Mouse (Mus musculus): ENCODE measurements around the gene Gm17542. TPM values are rescaled to one million over a fixed set of nuclear protein-coding genes. Genes with fewer than 3 reads are reported as not detected.

Gm17542 gene
- polyA plus RNA-seq, 1 experiment from 2014 or later, result not detected

GRCm38 (mm10) chr10:58709021-58709420 is 9.0 kb downstream of the Gm17542 start:
- WGBS, result 94% methylated on average over 4 of the region's 4 CpGs

GRCm38 (mm10) chr10:58700578-58700977 is 17.4 kb downstream of the Gm17542 start:
- DNase-seq (ENCODE audit: low spot score), result no peak
- no peak overlapping the region for H3K4me3 ChIP-seq (ENCODE audit: low read depth, low read length)
- H3K36me3 ChIP-seq (ENCODE audit: insufficient read depth, low read length), result no peaks in the 10 kb centered on the region
- H3K27me3 ChIP-seq (replicated peaks; ENCODE audit: insufficient read depth, low read length), result no peaks in the 10 kb centered on the region
- H3K4me2 ChIP-seq (replicated peaks; ENCODE audit: low read depth, low read length), result no peak overlapping the region
- no peak for ATAC-seq
- 38% methylated on average over 6 of the region's 6 CpGs for WGBS
- no peak for TF ChIP-seq EP300 (IDR thresholded peaks at IDR 0.05)
- no peak for TF ChIP-seq CTCF (IDR thresholded peaks at IDR 0.05)
- H3K9ac ChIP-seq (replicated peaks; ENCODE audit: low read depth), result no peak overlapping the region
- H3K9me3 ChIP-seq (ENCODE audit: low read length), result no peaks in the 10 kb centered on the region
- no peak overlapping the region for H3K27ac ChIP-seq (ENCODE audit: low read length)
- no peaks in the 10 kb centered on the region for H3K4me1 ChIP-seq (ENCODE audit: insufficient read depth, low read depth, low read length)

More at GRCm38 (mm10) chr10:58709021-58709420, 9.0 kb downstream of the Gm17542 start:
- H3K9ac ChIP-seq (replicated peaks; ENCODE audit: low read depth), result no peak overlapping the region
- no peaks in the 10 kb centered on the region for H3K4me1 ChIP-seq (ENCODE audit: insufficient read depth, low read depth, low read length)
- no peaks in the 10 kb centered on the region for H3K9me3 ChIP-seq (ENCODE audit: low read length)
- no peak overlapping the region for H3K4me3 ChIP-seq (ENCODE audit: low read depth, low read length)
- no peak for TF ChIP-seq EP300 (IDR thresholded peaks at IDR 0.05)
- no peak for TF ChIP-seq CTCF (IDR thresholded peaks at IDR 0.05)
- no peak for DNase-seq (ENCODE audit: low spot score)
- no peak overlapping the region for H3K27ac ChIP-seq (ENCODE audit: low read length)
- no peaks in the 10 kb centered on the region for H3K36me3 ChIP-seq (ENCODE audit: insufficient read depth, low read length)
- H3K4me2 ChIP-seq (replicated peaks; ENCODE audit: low read depth, low read length), result no peak overlapping the region
- H3K27me3 ChIP-seq (replicated peaks; ENCODE audit: insufficient read depth, low read length), result no peaks in the 10 kb centered on the region
- ATAC-seq, result no peak

- Histone ChIP-seq H3K9me3 (ENCODE audit: low read length) (no peaks in the 10 kb centered on the region), H3K9ac (replicated peaks; ENCODE audit: low read depth) (no peak overlapping the region), H3K36me3 (ENCODE audit: insufficient read depth, low read length) (no peaks in the 10 kb centered on the region), H3K27ac (ENCODE audit: low read length) (no peak overlapping the region), H3K4me1 (ENCODE audit: insufficient read depth, low read depth, low read length) (no peaks in the 10 kb centered on the region), H3K27me3 (replicated peaks; ENCODE audit: insufficient read depth, low read length) (no peaks in the 10 kb centered on the region), H3K4me2 (replicated peaks; ENCODE audit: low read depth, low read length) (no peak overlapping the region), H3K4me3 (ENCODE audit: low read depth, low read length) (no peak overlapping the region)
- no peak for ATAC-seq
- WGBS, result 25% methylated on average over 4 of the region's 4 CpGs
- TF ChIP-seq CTCF (IDR thresholded peaks at IDR 0.05) (no peak), EP300 (IDR thresholded peaks at IDR 0.05) (no peak)
- no peak for DNase-seq (ENCODE audit: low spot score)
Measured at GRCm38 (mm10) chr10:58700160-58700559, 17.9 kb downstream of the Gm17542 start.

GRCm38 (mm10) chr10:58698955-58699354 is 19.1 kb downstream of the Gm17542 start:
- TF ChIP-seq CTCF (IDR thresholded peaks at IDR 0.05), result no peak
- TF ChIP-seq EP300 (IDR thresholded peaks at IDR 0.05), result no peak
- no peak overlapping the region for H3K4me2 ChIP-seq (replicated peaks; ENCODE audit: low read depth, low read length)
- 63% methylated on average over 4 of the region's 4 CpGs for WGBS
- DNase-seq (ENCODE audit: low spot score), result no peak
- H3K4me1 ChIP-seq (ENCODE audit: insufficient read depth, low read depth, low read length), result no peaks in the 10 kb centered on the region
- H3K9me3 ChIP-seq (ENCODE audit: low read length), result no peaks in the 10 kb centered on the region
- H3K4me3 ChIP-seq (ENCODE audit: low read depth, low read length), result no peak overlapping the region
- no peak for ATAC-seq
- no peaks in the 10 kb centered on the region for H3K36me3 ChIP-seq (ENCODE audit: insufficient read depth, low read length)
- no peak overlapping the region for H3K27ac ChIP-seq (ENCODE audit: low read length)
- no peaks in the 10 kb centered on the region for H3K27me3 ChIP-seq (replicated peaks; ENCODE audit: insufficient read depth, low read length)
- H3K9ac ChIP-seq (replicated peaks; ENCODE audit: low read depth), result no peak overlapping the region

- H3K4me2 ChIP-seq (replicated peaks; ENCODE audit: low read depth, low read length), result no peak overlapping the region
- H3K9ac ChIP-seq (replicated peaks; ENCODE audit: low read depth), result no peak overlapping the region
- no peaks in the 10 kb centered on the region for H3K4me1 ChIP-seq (ENCODE audit: insufficient read depth, low read depth, low read length)
- no peaks in the 10 kb centered on the region for H3K9me3 ChIP-seq (ENCODE audit: low read length)
- H3K36me3 ChIP-seq (ENCODE audit: insufficient read depth, low read length), result no peaks in the 10 kb centered on the region
- DNase-seq (ENCODE audit: low spot score), result no peak
- ATAC-seq, result no peak
- no peak overlapping the region for H3K27ac ChIP-seq (ENCODE audit: low read length)
- H3K4me3 ChIP-seq (ENCODE audit: low read depth, low read length), result no peak overlapping the region
- TF ChIP-seq EP300 (IDR thresholded peaks at IDR 0.05) (no peak), CTCF (IDR thresholded peaks at IDR 0.05) (no peak)
- WGBS, result 62% methylated on average over 6 of the region's 7 CpGs
- no peaks in the 10 kb centered on the region for H3K27me3 ChIP-seq (replicated peaks; ENCODE audit: insufficient read depth, low read length)
Measured at GRCm38 (mm10) chr10:58691051-58691450, 27.0 kb downstream of the Gm17542 start.

- H3K4me1 ChIP-seq (ENCODE audit: insufficient read depth, low read depth, low read length), result no peaks in the 10 kb centered on the region
- no peaks in the 10 kb centered on the region for H3K9me3 ChIP-seq (ENCODE audit: low read length)
- no peaks in the 10 kb centered on the region for H3K27me3 ChIP-seq (replicated peaks; ENCODE audit: insufficient read depth, low read length)
- H3K4me2 ChIP-seq (replicated peaks; ENCODE audit: low read depth, low read length), result no peak overlapping the region
- WGBS, result 72% methylated on average over 6 of the region's 6 CpGs
- H3K36me3 ChIP-seq (ENCODE audit: insufficient read depth, low read length), result no peaks in the 10 kb centered on the region
- no peak overlapping the region for H3K9ac ChIP-seq (replicated peaks; ENCODE audit: low read depth)
- H3K4me3 ChIP-seq (ENCODE audit: low read depth, low read length), result no peak overlapping the region
- ATAC-seq (no peak), DNase-seq (ENCODE audit: low spot score) (no peak)
- H3K27ac ChIP-seq (ENCODE audit: low read length), result no peak overlapping the region
- TF ChIP-seq EP300 (IDR thresholded peaks at IDR 0.05) (no peak), CTCF (IDR thresholded peaks at IDR 0.05) (no peak)
Measured at GRCm38 (mm10) chr10:58679298-58679697, 38.7 kb downstream of the Gm17542 start.

GRCm38 (mm10) chr10:58675533-58675932 is 42.5 kb downstream of the Gm17542 start, which contains the start of gene Edar:
Gene Edar (minus strand): TSS chr10:58675654.
- Histone ChIP-seq H3K27ac (ENCODE audit: low read length) (no peak within 1 kb of the TSS), H3K4me3 (ENCODE audit: low read depth, low read length) (peak within 1 kb of the TSS; percentile 29), H3K4me2 (replicated peaks; ENCODE audit: low read depth, low read length) (peak within 1 kb of the TSS; percentile 57), H3K36me3 (ENCODE audit: insufficient read depth, low read length) (no peaks in the 10 kb centered on the region), H3K9me3 (ENCODE audit: low read length) (no peaks in the 10 kb centered on the region), H3K27me3 (replicated peaks; ENCODE audit: insufficient read depth, low read length) (no peaks in the 10 kb centered on the region), H3K9ac (replicated peaks; ENCODE audit: low read depth) (no peak within 1 kb of the TSS), H3K4me1 (ENCODE audit: insufficient read depth, low read depth, low read length) (no peaks in the 10 kb centered on the region)
- DNase-seq (ENCODE audit: low spot score), result peak; percentile 89
- TF ChIP-seq CTCF (IDR thresholded peaks at IDR 0.05) (peak; percentile 96), EP300 (IDR thresholded peaks at IDR 0.05) (no peak)
- WGBS, result 2% methylated on average over 20 of the region's 20 CpGs
- peak; percentile 90 for ATAC-seq
